Mouse (Mus musculus) inflammation-experienced regulatory T-cells, adult 6 months (primary cell): Measurements from ENCODE around the gene Vps13c. TPM values are rescaled to one million over a fixed set of nuclear protein-coding genes. Genes with fewer than 3 reads are reported as not detected.

Source experiments
- ATAC-seq: one replicate; pipeline ENCODE4 v1.8.0; 2017
- polyA plus RNA-seq, 3 experiments: library from polyadenylated mRNA; unstranded; fragments of 100-300 nt; shearing (Covaris generic); gene quantifications; one replicate each; pipeline ENCODE4 v1.2.1; 2017

Gene Vps13c
- polyA plus RNA-seq, 3 experiments from 2014 or later, result 15.4 to 24.0 (median 19.5) TPM

- ATAC-seq, result no peak
Observed at GRCm38 (mm10) chr9:67831359-67832045, 8.7 kb upstream of the Vps13c start.

- ATAC-seq, result no peak
Observed at GRCm38 (mm10) chr9:67832046-67832605, 8.1 kb upstream of the Vps13c start, which contains the start of gene C2cd4a. Gene C2cd4a (minus strand): TSS chr9:67832330.

GRCm38 (mm10) chr9:67834535-67834934 is 5.7 kb upstream of the Vps13c start:
- ATAC-seq, result no peak

GRCm38 (mm10) chr9:67837311-67837710 is 2.9 kb upstream of the Vps13c start:
- no peak for ATAC-seq

GRCm38 (mm10) chr9:67842797-67843196 is 2.6 kb downstream of the Vps13c start:
- no peak for ATAC-seq

- ATAC-seq, result no peak
Observed at GRCm38 (mm10) chr9:67845012-67845411, 4.8 kb downstream of the Vps13c start.

- peak; percentile 83 for ATAC-seq
Observed at GRCm38 (mm10) chr9:67845648-67846047, 5.5 kb downstream of the Vps13c start.

GRCm38 (mm10) chr9:67846089-67846488 is 5.9 kb downstream of the Vps13c start:
- no peak for ATAC-seq

GRCm38 (mm10) chr9:67847606-67848005 is 7.4 kb downstream of the Vps13c start:
- ATAC-seq, result no peak

GRCm38 (mm10) chr9:67849397-67849796 is 9.2 kb downstream of the Vps13c start:
- ATAC-seq, result no peak

- no peak for ATAC-seq
Observed at GRCm38 (mm10) chr9:67849846-67850245, 9.7 kb downstream of the Vps13c start.

GRCm38 (mm10) chr9:67851150-67851549 is 11.0 kb downstream of the Vps13c start:
- ATAC-seq, result no peak

- no peak for ATAC-seq
Observed at GRCm38 (mm10) chr9:67860273-67860672, 20.1 kb downstream of the Vps13c start.

GRCm38 (mm10) chr9:67863332-67863731 is 23.1 kb downstream of the Vps13c start:
- ATAC-seq, result no peak

- no peak for ATAC-seq
Observed at GRCm38 (mm10) chr9:67864011-67864410, 23.8 kb downstream of the Vps13c start.

- ATAC-seq, result no peak
Observed at GRCm38 (mm10) chr9:67865411-67865810, 25.2 kb downstream of the Vps13c start.

- no peak for ATAC-seq
Observed at GRCm38 (mm10) chr9:67867411-67867810, 27.2 kb downstream of the Vps13c start.

GRCm38 (mm10) chr9:67869691-67870450 is 29.7 kb downstream of the Vps13c start:
- ATAC-seq, result no peak

- ATAC-seq, result no peak
Observed at GRCm38 (mm10) chr9:67874522-67875222, 34.5 kb downstream of the Vps13c start.

- ATAC-seq, result no peak
Observed at GRCm38 (mm10) chr9:67875337-67875736, 35.1 kb downstream of the Vps13c start.

- ATAC-seq, result no peak
Observed at GRCm38 (mm10) chr9:67877081-67877718, 37.0 kb downstream of the Vps13c start.

- ATAC-seq, result no peak
Observed at GRCm38 (mm10) chr9:67878197-67878769, 38.1 kb downstream of the Vps13c start.
